Mouse (Mus musculus) C2C12 (cell line): ENCODE results near the gene Smarcd2.

Source experiments
- CTCF ChIP-seq: IDR thresholded peaks from one replicate; pipeline ENCODE4 v1.5.1; 2011; ENCODE audit not compliant: control insufficient read depth, insufficient read depth, insufficient read length
- MAX ChIP-seq: IDR thresholded peaks from one replicate; pipeline ENCODE4 v1.6.1; 2011; ENCODE audit warnings: mild to moderate bottlenecking, control low read depth
- MYOD1 ChIP-seq: IDR thresholded peaks from one replicate; pipeline ENCODE4 v1.6.1; 2011; ENCODE audit warnings: low read depth; ENCODE audit not compliant: control insufficient read depth, insufficient read length
- MYOG ChIP-seq: IDR thresholded peaks from one replicate; pipeline ENCODE4 v1.6.1; 2011; ENCODE audit not compliant: control insufficient read depth, insufficient read length; ENCODE audit errors: extremely low read depth
- USF1 ChIP-seq: IDR thresholded peaks from one replicate; pipeline ENCODE4 v1.6.1; 2011; ENCODE audit warnings: low read depth, mild to moderate bottlenecking, control low read depth, moderate library complexity

DNA sequence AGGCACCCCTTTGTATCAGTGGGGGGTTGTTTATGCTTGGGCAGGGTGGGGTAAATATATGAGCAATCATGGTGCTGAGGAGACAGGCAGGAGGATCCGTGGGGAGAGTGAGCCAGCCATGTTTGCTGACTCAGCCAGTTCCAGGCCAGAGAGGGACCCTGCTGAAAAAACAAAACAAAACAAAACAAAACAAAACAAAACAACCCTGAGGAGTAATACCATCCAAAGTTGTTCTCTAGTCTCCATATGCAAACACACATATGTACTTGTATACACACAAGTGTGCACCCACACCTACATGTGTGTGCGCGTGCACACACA is 33.3 kb upstream of the Smarcd2 start:
- TF ChIP-seq CTCF (no peak), MYOG (no peak), MAX (no peak), USF1 (no peak), MYOD1 (no peak)
